Mouse (Mus musculus): ENCODE measurements around the gene Maml2. TPM values are rescaled to one million over a fixed set of nuclear protein-coding genes. Genes with fewer than 3 reads are reported as not detected.
A peak's percentile ranks its signal among the peaks of the same experiment; 100 is the strongest.

Maml2 gene
- polyA plus RNA-seq, 1 experiment from 2014 or later: 15.1 TPM

- TF ChIP-seq EP300 (IDR thresholded peaks at IDR 0.05) (no peak), CTCF (IDR thresholded peaks at IDR 0.05) (no peak)
- H3K9me3 ChIP-seq (ENCODE audit: low read length): no peaks in the 10 kb centered on the region
- WGBS: 88% methylated on average over 5 of the region's 5 CpGs
- H3K27ac ChIP-seq (ENCODE audit: low read length): no peak overlapping the region
- H3K4me1 ChIP-seq (ENCODE audit: insufficient read depth, low read depth, low read length): no peaks in the 10 kb centered on the region
- no peak overlapping the region for H3K4me3 ChIP-seq (ENCODE audit: low read depth, low read length)
- ATAC-seq: no peak
- no peak overlapping the region for H3K4me2 ChIP-seq (replicated peaks; ENCODE audit: low read depth, low read length)
- no peaks in the 10 kb centered on the region for H3K27me3 ChIP-seq (replicated peaks; ENCODE audit: insufficient read depth, low read length)
- DNase-seq (ENCODE audit: low spot score): no peak
- H3K36me3 ChIP-seq (ENCODE audit: insufficient read depth, low read length): no peaks in the 10 kb centered on the region; the same call in 1 of the 2 replicates
- H3K9ac ChIP-seq (replicated peaks; ENCODE audit: low read depth): no peak overlapping the region
Measured at GRCm38 (mm10) chr9:13474951-13475350, 177.2 kb downstream of the Maml2 start.

GRCm38 (mm10) chr9:13479275-13479674 is 181.5 kb downstream of the Maml2 start:
- DNase-seq (ENCODE audit: low spot score) (no peak), ATAC-seq (no peak)
- Histone ChIP-seq H3K4me2 (replicated peaks; ENCODE audit: low read depth, low read length) (no peak overlapping the region), H3K9me3 (ENCODE audit: low read length) (no peaks in the 10 kb centered on the region), H3K9ac (replicated peaks; ENCODE audit: low read depth) (no peak overlapping the region), H3K27me3 (replicated peaks; ENCODE audit: insufficient read depth, low read length) (no peaks in the 10 kb centered on the region), H3K4me3 (ENCODE audit: low read depth, low read length) (no peak overlapping the region), H3K36me3 (ENCODE audit: insufficient read depth, low read length) (no peaks in the 10 kb centered on the region; the same call in 1 of the 2 replicates), H3K4me1 (ENCODE audit: insufficient read depth, low read depth, low read length) (peaks cover 13% of the 10 kb centered on the region; the same call in 1 of the 2 replicates), H3K27ac (ENCODE audit: low read length) (no peak overlapping the region)
- TF ChIP-seq EP300 (IDR thresholded peaks at IDR 0.05) (no peak), CTCF (IDR thresholded peaks at IDR 0.05) (no peak)
- WGBS: 47% methylated on average over 4 of the region's 4 CpGs

- peaks cover 14% of the 10 kb centered on the region; the same call in 1 of the 2 replicates for H3K4me1 ChIP-seq (ENCODE audit: insufficient read depth, low read depth, low read length)
- no peak for TF ChIP-seq CTCF (IDR thresholded peaks at IDR 0.05)
- no peak for TF ChIP-seq EP300 (IDR thresholded peaks at IDR 0.05)
- WGBS: 41% methylated on average over 5 of the region's 5 CpGs
- no peaks in the 10 kb centered on the region for H3K27me3 ChIP-seq (replicated peaks; ENCODE audit: insufficient read depth, low read length)
- no peaks in the 10 kb centered on the region for H3K36me3 ChIP-seq (ENCODE audit: insufficient read depth, low read length)
- DNase-seq (ENCODE audit: low spot score) (peak; percentile 58), ATAC-seq (peak; percentile 68)
- peak overlapping the region; percentile 43 for H3K4me2 ChIP-seq (replicated peaks; ENCODE audit: low read depth, low read length)
- H3K9me3 ChIP-seq (ENCODE audit: low read length): no peaks in the 10 kb centered on the region
- peak overlapping the region; percentile 77 for H3K27ac ChIP-seq (ENCODE audit: low read length)
- no peak overlapping the region for H3K4me3 ChIP-seq (ENCODE audit: low read depth, low read length)
- H3K9ac ChIP-seq (replicated peaks; ENCODE audit: low read depth): no peak overlapping the region
Measured at GRCm38 (mm10) chr9:13483199-13484068, 185.7 kb downstream of the Maml2 start.

GRCm38 (mm10) chr9:13484267-13485240 is 186.8 kb downstream of the Maml2 start:
- Histone ChIP-seq H3K4me3 (ENCODE audit: low read depth, low read length) (peak overlapping the region; percentile 14; the same call in 1 of the 2 replicates), H3K27me3 (replicated peaks; ENCODE audit: insufficient read depth, low read length) (no peaks in the 10 kb centered on the region), H3K27ac (ENCODE audit: low read length) (peak overlapping the region; percentile 77), H3K9ac (replicated peaks; ENCODE audit: low read depth) (no peak overlapping the region), H3K4me1 (ENCODE audit: insufficient read depth, low read depth, low read length) (peaks cover 14% of the 10 kb centered on the region; the same call in 1 of the 2 replicates), H3K36me3 (ENCODE audit: insufficient read depth, low read length) (no peaks in the 10 kb centered on the region), H3K9me3 (ENCODE audit: low read length) (no peaks in the 10 kb centered on the region), H3K4me2 (replicated peaks; ENCODE audit: low read depth, low read length) (peak overlapping the region; percentile 43)
- DNase-seq (ENCODE audit: low spot score): peak; percentile 85
- 33% methylated on average over 12 of the region's 12 CpGs for WGBS
- TF ChIP-seq EP300 (IDR thresholded peaks at IDR 0.05): peak; percentile 55; the same call in 1 of the 2 replicates
- TF ChIP-seq CTCF (IDR thresholded peaks at IDR 0.05): no peak
- ATAC-seq: peak; percentile 65

GRCm38 (mm10) chr9:13485914-13486313 is 188.2 kb downstream of the Maml2 start:
- H3K9me3 ChIP-seq (ENCODE audit: low read length): no peaks in the 10 kb centered on the region
- H3K4me2 ChIP-seq (replicated peaks; ENCODE audit: low read depth, low read length): no peak overlapping the region
- ATAC-seq (no peak), DNase-seq (ENCODE audit: low spot score) (no peak)
- no peak overlapping the region for H3K4me3 ChIP-seq (ENCODE audit: low read depth, low read length)
- H3K36me3 ChIP-seq (ENCODE audit: insufficient read depth, low read length): no peaks in the 10 kb centered on the region
- H3K9ac ChIP-seq (replicated peaks; ENCODE audit: low read depth): no peak overlapping the region
- H3K27ac ChIP-seq (ENCODE audit: low read length): no peak overlapping the region
- WGBS: 19% methylated on average over 1 of the region's 1 CpGs
- no peaks in the 10 kb centered on the region for H3K27me3 ChIP-seq (replicated peaks; ENCODE audit: insufficient read depth, low read length)
- H3K4me1 ChIP-seq (ENCODE audit: insufficient read depth, low read depth, low read length): peaks cover 14% of the 10 kb centered on the region; the same call in 1 of the 2 replicates
- TF ChIP-seq EP300 (IDR thresholded peaks at IDR 0.05): no peak
- TF ChIP-seq CTCF (IDR thresholded peaks at IDR 0.05): no peak

- TF ChIP-seq CTCF (IDR thresholded peaks at IDR 0.05) (no peak), EP300 (IDR thresholded peaks at IDR 0.05) (peak; percentile 9; the same call in 1 of the 2 replicates)
Measured at GRCm38 (mm10) chr9:13491107-13491506, 193.3 kb downstream of the Maml2 start.

More at GRCm38 (mm10) chr9:13491107-13491506, 193.3 kb downstream of the Maml2 start:
- ATAC-seq: no peak; the same call in 1 of the 2 replicates
- no peak for DNase-seq (ENCODE audit: low spot score)
- Histone ChIP-seq H3K9me3 (ENCODE audit: low read length) (no peaks in the 10 kb centered on the region), H3K27me3 (replicated peaks; ENCODE audit: insufficient read depth, low read length) (no peaks in the 10 kb centered on the region), H3K36me3 (ENCODE audit: insufficient read depth, low read length) (no peaks in the 10 kb centered on the region), H3K4me1 (ENCODE audit: insufficient read depth, low read depth, low read length) (peaks cover 4% of the 10 kb centered on the region; the same call in 1 of the 2 replicates), H3K4me2 (replicated peaks; ENCODE audit: low read depth, low read length) (no peak overlapping the region), H3K9ac (replicated peaks; ENCODE audit: low read depth) (no peak overlapping the region), H3K27ac (ENCODE audit: low read length) (no peak overlapping the region), H3K4me3 (ENCODE audit: low read depth, low read length) (no peak overlapping the region)
- 24% methylated on average over 1 of the region's 1 CpGs for WGBS

All from lung, postnatal 0 days (tissue).